Mouse (Mus musculus) heart, embryonic 12.5 days (tissue): ENCODE data around the gene Fkbp11. TPM values are rescaled to one million over a fixed set of nuclear protein-coding genes. Genes with fewer than 3 reads are reported as not detected.

Source experiments
- ATAC-seq: fragments of 200-750 bp; cut with Nextera tagmentation; 2 replicates; pipeline ENCODE4 v1.8.0; 2017; ENCODE audit warnings: moderate TSS enrichment, moderate library complexity; ENCODE audit not compliant: insufficient number of reproducible peaks, low FRiP score
- H3K27ac ChIP-seq: fragments of 300-500 bp; sonication (generic); 2 replicates; pipeline ENCODE4 v1.5.1; 2016; ENCODE audit warnings: mild to moderate bottlenecking, moderate library complexity; ENCODE audit not compliant: poor library complexity, severe bottlenecking
- H3K27me3 ChIP-seq: fragments of 300-500 bp; sonication (generic); replicated peaks from 2 replicates; pipeline ENCODE4 v1.6.1; 2016; ENCODE audit warnings: mild to moderate bottlenecking, moderate library complexity
- H3K36me3 ChIP-seq: fragments of 300-500 bp; sonication (generic); 2 replicates; pipeline ENCODE4 v1.6.1; 2016; ENCODE audit warnings: mild to moderate bottlenecking, moderate library complexity
- H3K4me1 ChIP-seq: fragments of 300-500 bp; sonication (generic); replicated peaks from 2 replicates; pipeline ENCODE4 v1.6.1; 2016; ENCODE audit warnings: mild to moderate bottlenecking
- H3K4me2 ChIP-seq: fragments of 300-500 bp; sonication (generic); 2 replicates; pipeline ENCODE4 v1.6.1; 2016; ENCODE audit warnings: mild to moderate bottlenecking, moderate library complexity
- H3K4me3 ChIP-seq: fragments of 300-500 bp; sonication (generic); 2 replicates; pipeline ENCODE4 v1.5.1; 2016; ENCODE audit warnings: mild to moderate bottlenecking
- H3K9ac ChIP-seq: fragments of 300-500 bp; sonication (generic); 2 replicates; pipeline ENCODE4 v1.6.1; 2016; ENCODE audit warnings: mild to moderate bottlenecking, moderate library complexity
- H3K9me3 ChIP-seq: fragments of 300-500 bp; sonication (generic); replicated peaks from 2 replicates; pipeline ENCODE4 v1.6.1; 2016; ENCODE audit warnings: mild to moderate bottlenecking, moderate library complexity
- WGBS: fragments of 180-500 bp; shearing (Covaris S2); methylation state at CpG from one replicate; pipeline ENCODE4 v1.1.7; 2016; 5-methylcytosine and 5-hydroxymethylcytosine counted together
- polyA plus RNA-seq: library from polyadenylated mRNA; unstranded; fragments of >200 nt; fragmentation: Nextera tagmentation; extraction: Ambion mirVana; gene quantifications from 2 replicates; pipeline ENCODE4 v1.2.1, GENCODE M21; 2016

The Fkbp11 gene
- polyA plus RNA-seq = 13.2 and 17.8 TPM in 2 replicates

DNA sequence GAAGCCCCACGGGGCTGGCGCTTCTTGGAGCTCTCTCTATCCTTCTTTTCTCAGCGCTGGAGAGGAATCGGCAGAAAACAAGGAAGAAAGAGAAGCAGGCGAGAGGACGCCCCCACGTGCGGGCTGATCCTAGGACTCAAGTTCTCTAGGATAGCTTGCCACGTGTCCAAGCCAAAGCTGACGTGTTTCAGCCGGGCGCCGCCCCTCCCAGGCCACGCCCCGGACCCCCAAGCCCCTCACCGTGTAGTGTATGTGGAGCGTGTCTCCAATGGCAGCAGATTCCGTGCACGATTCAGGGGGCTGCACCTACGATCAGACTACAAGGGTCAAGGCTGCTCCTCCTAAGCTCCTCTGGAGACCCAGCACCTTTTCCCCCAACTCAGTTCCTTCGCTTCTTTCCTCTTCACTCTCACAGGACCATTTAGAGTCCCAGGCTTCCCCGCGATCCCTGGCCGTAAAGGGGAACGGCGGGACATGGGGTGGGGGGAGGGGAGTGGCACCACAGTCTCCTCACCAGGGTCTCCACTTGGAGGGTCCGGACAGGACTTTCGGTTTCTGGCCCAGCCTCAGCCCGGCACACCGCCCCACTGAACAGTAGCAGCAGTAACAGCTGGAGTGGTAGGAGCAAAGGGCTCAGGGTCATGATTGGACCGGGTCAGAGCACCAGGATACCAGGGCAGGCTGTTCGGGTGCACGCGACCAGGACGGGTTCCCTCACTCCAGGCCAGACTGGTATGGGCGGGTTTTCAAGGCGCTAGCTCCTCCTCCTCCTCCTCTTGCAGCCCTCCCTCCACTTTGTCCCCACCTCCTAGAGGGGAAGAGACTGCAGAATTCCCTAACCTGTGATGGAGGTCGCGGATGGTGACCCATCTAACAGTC lies at the start of gene Fkbp11:
Fkbp11 (minus strand) TSS at position 756 of the 879 bp plus-strand sequence.
- no peaks in the 10 kb centered on the region for H3K9me3 ChIP-seq
- H3K27me3 ChIP-seq = peaks cover 24% of the 10 kb centered on the region
- H3K36me3 ChIP-seq = no peaks in the 10 kb centered on the region
- H3K9ac ChIP-seq = peak within 1 kb of the TSS; percentile 76
- H3K27ac ChIP-seq = 0 out of 2 replicates have a peak within 1 kb of the TSS, but pooled peaks have one; percentile 3
- H3K4me2 ChIP-seq = peak within 1 kb of the TSS; percentile 99
- ATAC-seq = peak; percentile 81
- WGBS = under 1% methylated on average over 39 of the region's 39 CpGs
- H3K4me3 ChIP-seq = peak within 1 kb of the TSS; percentile 69
- peaks cover 32% of the 10 kb centered on the region for H3K4me1 ChIP-seq

GRCm38 (mm10) chr15:98777762-98778161 lies 49.8 kb upstream of the Fkbp11 start, which contains the start of gene Wnt10b:
TSS of gene Wnt10b (minus strand) at chr15:98778150.
- peaks cover 42% of the 10 kb centered on the region for H3K4me1 ChIP-seq
- peak within 1 kb of the TSS; percentile 69 for H3K4me2 ChIP-seq
- H3K27me3 ChIP-seq = peaks cover 98% of the 10 kb centered on the region
- H3K9me3 ChIP-seq = no peaks in the 10 kb centered on the region; the same call in 1 of the 2 replicates
- peak within 1 kb of the TSS; percentile 60 for H3K9ac ChIP-seq
- no peak for ATAC-seq
- under 1% methylated on average over 31 of the region's 33 CpGs for WGBS
- no peaks in the 10 kb centered on the region for H3K36me3 ChIP-seq
- H3K27ac ChIP-seq = no peak within 1 kb of the TSS
- peak within 1 kb of the TSS; percentile 41 for H3K4me3 ChIP-seq

- peak overlapping the region; percentile 41 for H3K4me3 ChIP-seq
- no peaks in the 10 kb centered on the region for H3K36me3 ChIP-seq
- peaks cover 46% of the 10 kb centered on the region for H3K4me1 ChIP-seq
- 0 out of 2 replicates have a peak overlapping the region, but pooled peaks have one; percentile 32 for H3K9ac ChIP-seq
- no peak overlapping the region for H3K27ac ChIP-seq
- 2% methylated on average over 19 of the region's 19 CpGs for WGBS
- H3K9me3 ChIP-seq = no peaks in the 10 kb centered on the region; the same call in 1 of the 2 replicates
- ATAC-seq = no peak
- peak overlapping the region; percentile 69 for H3K4me2 ChIP-seq
- peaks cover 96% of the 10 kb centered on the region for H3K27me3 ChIP-seq
Measured at GRCm38 (mm10) chr15:98777005-98777616, 49.1 kb upstream of the Fkbp11 start.

DNA sequence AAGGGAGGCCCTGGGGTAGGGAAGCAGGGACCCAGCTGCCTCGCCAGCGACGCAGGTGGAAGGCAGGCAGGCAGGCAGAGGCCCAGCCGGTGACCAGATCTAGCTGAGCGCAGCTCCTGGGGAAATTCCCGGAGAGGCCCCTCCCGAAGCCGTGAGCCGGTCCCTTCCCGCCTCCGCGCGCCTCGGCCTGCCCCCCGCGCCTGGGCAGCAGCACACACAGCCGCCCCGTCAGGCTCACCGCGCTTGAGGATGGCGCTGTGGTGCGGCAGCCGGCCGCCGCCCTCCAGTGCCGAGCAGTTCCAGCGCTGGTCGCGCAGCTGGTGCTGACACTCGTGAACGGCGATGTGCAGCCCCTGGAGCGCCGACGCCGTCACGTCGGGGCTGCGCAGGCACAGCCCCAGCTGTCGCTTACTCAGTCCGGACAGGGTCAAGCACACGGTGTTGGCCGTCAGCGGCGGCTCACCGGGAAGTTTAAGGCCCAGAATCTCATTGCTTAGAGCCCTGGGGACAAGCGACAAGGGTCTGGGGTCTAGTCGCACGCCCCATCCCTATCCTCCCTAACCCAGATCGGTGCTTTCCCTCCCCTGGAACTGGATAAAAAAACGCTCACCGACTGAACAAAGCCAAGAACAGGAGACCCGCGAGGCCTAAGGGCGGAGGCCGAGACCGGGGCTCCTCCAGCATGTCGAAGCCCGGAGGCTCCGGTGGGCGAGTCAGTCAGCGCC lies 48.4 kb upstream of the Fkbp11 start:
- H3K4me3 ChIP-seq = peak overlapping the region; percentile 34
- no peaks in the 10 kb centered on the region; the same call in 1 of the 2 replicates for H3K9me3 ChIP-seq
- peak overlapping the region; percentile 32; the same call in 1 of the 2 replicates for H3K9ac ChIP-seq
- 1% methylated on average over 62 of the region's 62 CpGs for WGBS
- peaks cover 47% of the 10 kb centered on the region for H3K4me1 ChIP-seq
- no peak overlapping the region for H3K27ac ChIP-seq
- H3K36me3 ChIP-seq = no peaks in the 10 kb centered on the region
- ATAC-seq = no peak
- peaks cover 96% of the 10 kb centered on the region for H3K27me3 ChIP-seq
- peak overlapping the region; percentile 62 for H3K4me2 ChIP-seq

- Histone ChIP-seq H3K27ac (no peak overlapping the region), H3K9me3 (no peaks in the 10 kb centered on the region; the same call in 1 of the 2 replicates), H3K4me3 (no peak overlapping the region), H3K27me3 (peaks cover 95% of the 10 kb centered on the region), H3K4me2 (no peak overlapping the region), H3K9ac (no peak overlapping the region), H3K36me3 (no peaks in the 10 kb centered on the region), H3K4me1 (peaks cover 44% of the 10 kb centered on the region)
- no peak for ATAC-seq
- 2% methylated on average over 5 of the region's 5 CpGs for WGBS
Measured at GRCm38 (mm10) chr15:98775533-98775932, 47.5 kb upstream of the Fkbp11 start.

GRCm38 (mm10) chr15:98774096-98774495 lies 46.1 kb upstream of the Fkbp11 start:
- Histone ChIP-seq H3K4me3 (0 out of 2 replicates have a peak overlapping the region, but pooled peaks have one; percentile 3), H3K27me3 (peaks cover 94% of the 10 kb centered on the region), H3K9me3 (no peaks in the 10 kb centered on the region; the same call in 1 of the 2 replicates), H3K9ac (no peak overlapping the region), H3K36me3 (no peaks in the 10 kb centered on the region), H3K4me2 (0 out of 2 replicates have a peak overlapping the region, but pooled peaks have one; percentile 0), H3K27ac (no peak overlapping the region), H3K4me1 (peaks cover 36% of the 10 kb centered on the region)
- 10% methylated on average over 15 of the region's 15 CpGs for WGBS
- no peak for ATAC-seq

DNA sequence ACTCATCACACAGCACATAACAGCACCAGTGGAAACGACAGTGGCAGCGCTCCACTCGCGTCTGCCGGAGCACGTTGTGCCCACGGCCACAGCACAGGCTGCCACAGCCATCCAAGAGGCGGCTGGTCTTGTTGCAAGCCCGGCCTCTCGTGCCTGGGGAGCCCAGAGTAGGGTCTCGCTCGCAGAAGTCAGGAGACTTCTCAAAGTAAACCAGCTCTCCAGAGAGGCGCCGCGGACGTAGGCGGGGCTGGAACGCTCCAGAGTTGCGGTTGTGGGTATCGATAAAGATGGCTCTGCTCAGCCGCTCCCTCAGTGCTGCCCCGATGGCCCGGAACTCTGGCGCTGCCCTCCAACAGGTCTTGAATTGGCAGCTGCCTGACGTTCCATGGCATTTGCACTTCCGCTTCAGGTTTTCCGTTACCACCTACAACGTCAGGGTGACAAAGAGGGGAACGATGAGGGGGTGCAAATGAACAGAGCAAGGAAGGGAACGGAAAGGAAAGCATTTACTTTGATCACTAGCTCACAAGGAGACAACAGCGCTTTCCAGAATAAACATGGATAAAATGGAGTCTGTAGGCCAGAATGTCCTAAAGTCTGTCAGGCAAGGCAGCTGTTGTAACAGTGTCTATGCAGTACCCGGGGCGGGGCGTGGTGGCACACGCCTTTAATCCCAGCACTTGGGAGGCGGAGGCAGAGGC lies 44.7 kb upstream of the Fkbp11 start:
- ATAC-seq = no peak
- Histone ChIP-seq H3K9ac (peak overlapping the region; percentile 61), H3K9me3 (no peaks in the 10 kb centered on the region; the same call in 1 of the 2 replicates), H3K4me1 (peaks cover 22% of the 10 kb centered on the region), H3K4me2 (peak overlapping the region; percentile 71), H3K4me3 (peak overlapping the region; percentile 41), H3K27me3 (peaks cover 93% of the 10 kb centered on the region), H3K36me3 (no peaks in the 10 kb centered on the region), H3K27ac (no peak overlapping the region)
- WGBS = 3% methylated on average over 36 of the region's 36 CpGs

DNA sequence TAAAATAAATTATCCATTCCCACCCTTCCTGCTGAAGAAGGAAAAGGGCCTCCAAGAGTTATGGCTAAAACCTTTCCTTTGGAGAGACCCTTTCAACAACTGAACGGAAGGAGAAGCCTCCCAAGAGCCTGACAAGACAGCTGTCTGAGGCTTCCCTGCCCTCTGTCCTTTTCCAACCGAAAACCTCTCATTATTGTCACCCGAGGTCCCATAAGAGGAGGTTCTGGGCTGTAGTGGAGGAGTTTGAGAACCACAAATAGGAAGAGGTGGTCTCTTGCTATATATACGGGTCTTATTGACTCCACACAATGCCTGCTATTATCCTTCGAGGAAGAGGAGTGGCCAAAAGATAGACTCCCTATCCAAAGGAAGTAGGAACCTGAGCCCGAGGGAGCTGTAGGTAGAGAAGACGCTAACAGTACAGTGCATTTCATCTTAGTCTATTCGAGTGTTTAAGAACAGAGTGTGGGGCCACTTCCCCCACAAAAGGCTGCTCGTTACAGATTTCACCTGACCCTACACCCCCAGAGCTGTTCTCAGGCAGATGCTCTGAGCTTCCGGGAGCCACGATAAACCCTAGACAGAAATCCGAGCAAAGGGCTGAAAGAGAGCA lies 43.9 kb upstream of the Fkbp11 start:
- H3K27me3 ChIP-seq = peaks cover 86% of the 10 kb centered on the region
- H3K9ac ChIP-seq = peak overlapping the region; percentile 61
- ATAC-seq = no peak
- peak overlapping the region; percentile 71 for H3K4me2 ChIP-seq
- WGBS = 6% methylated on average over 12 of the region's 12 CpGs
- no peak overlapping the region for H3K27ac ChIP-seq
- H3K36me3 ChIP-seq = no peaks in the 10 kb centered on the region
- peak overlapping the region; percentile 41 for H3K4me3 ChIP-seq
- H3K9me3 ChIP-seq = no peaks in the 10 kb centered on the region; the same call in 1 of the 2 replicates
- H3K4me1 ChIP-seq = peaks cover 14% of the 10 kb centered on the region

- Histone ChIP-seq H3K9ac (no peak overlapping the region), H3K9me3 (no peaks in the 10 kb centered on the region), H3K4me1 (peaks cover 10% of the 10 kb centered on the region), H3K4me3 (no peak overlapping the region), H3K36me3 (no peaks in the 10 kb centered on the region), H3K27ac (no peak overlapping the region), H3K27me3 (peaks cover 65% of the 10 kb centered on the region), H3K4me2 (no peak overlapping the region)
- ATAC-seq = no peak
- WGBS = 22% methylated on average over 5 of the region's 5 CpGs
Measured at GRCm38 (mm10) chr15:98768259-98768658, 40.3 kb upstream of the Fkbp11 start.

- no peak for ATAC-seq
- Histone ChIP-seq H3K9ac (no peak overlapping the region), H3K4me3 (no peak overlapping the region), H3K4me2 (no peak overlapping the region), H3K4me1 (peaks cover 16% of the 10 kb centered on the region), H3K27me3 (peaks cover 43% of the 10 kb centered on the region), H3K36me3 (no peaks in the 10 kb centered on the region), H3K9me3 (no peaks in the 10 kb centered on the region), H3K27ac (no peak overlapping the region)
- 66% methylated on average over 4 of the region's 4 CpGs for WGBS
Measured at GRCm38 (mm10) chr15:98765929-98766328, 37.9 kb upstream of the Fkbp11 start.
